ENCODE assay signal across 8 mouse cellular contexts in genomic region chr10:62023821-62024551, GRCm38 (mm10). TPM values are rescaled to one million over a fixed set of nuclear protein-coding genes. Genes with fewer than 3 reads are reported as not detected.
A peak's percentile ranks its signal among the peaks of the same experiment; 100 is the strongest.
DNase-seq lines count a peak whose midpoint lies in the region; TF ChIP-seq lines count a peak whose summit lies in the region.

No protein-coding gene starts in this region.

- H3K4me3 ChIP-seq in layer of hippocampus, adult 2 months: no peak overlapping the region

- peak; percentile 35 for DNase-seq in embryo, embryonic 10 days (ENCODE audit: low spot score)
- DNase-seq in embryo, embryonic 10.5 days (ENCODE audit: low spot score): no peak
- DNase-seq in NIH3T3 (ENCODE audit: low read depth) (peak; percentile 14), MN1 (ENCODE audit: low spot score) (no peak)
- peak; percentile 33 for DNase-seq in heart, adult 8-10 months (ENCODE audit: low spot score)
- peak; percentile 69 for DNase-seq in kidney, postnatal 14 days
- DNase-seq in cerebellum, adult 9-10 months: no peak
- no peak for DNase-seq in layer of hippocampus, adult 2 months (ENCODE audit: low spot score in 2 of 2)

- no peak overlapping the region for H3K27ac ChIP-seq in layer of hippocampus, adult 2 months

- TF ChIP-seq CTCF in layer of hippocampus, adult 2 months (conservative IDR thresholded peaks at IDR 0.05): no peak

RNA-seq across cellular contexts. Expression of gene Col13a1, which starts 45.1 kb away (rescaled TPM):
- under 1 TPM; 0.49 to 0.72 (median 0.57) TPM for total RNA-seq in heart, adult 8-10 months (2022)
- 1 to 10 TPM; 1.1 to 1.5 TPM for total RNA-seq in layer of hippocampus, adult 2 months (2021)

Comparison
In these comparisons a context has a peak if more than half of its experiments do, and no peak if none do; other contexts are left out.
1. DNase-seq: peak in embryo, embryonic 10 days (single experiment), NIH3T3 (single experiment), heart, adult 8-10 months (single experiment) and kidney, postnatal 14 days (single experiment); none in embryo, embryonic 10.5 days (single experiment), MN1 (single experiment), cerebellum, adult 9-10 months (single experiment) and layer of hippocampus, adult 2 months (0 of 2).